Mouse (Mus musculus): ENCODE measurements around the gene Rasgef1a. TPM values are rescaled to one million over a fixed set of nuclear protein-coding genes. Genes with fewer than 3 reads are reported as not detected.

Rasgef1a gene
- polyA plus RNA-seq, 1 experiment from 2014 or later = 1.4 TPM

GRCm38 (mm10) chr6:117991297-117991696 lies 19.9 kb upstream of the Rasgef1a start:
- H3K27me3 ChIP-seq (ENCODE audit: insufficient read depth, low read length) = no peaks in the 10 kb centered on the region
- no peak for TF ChIP-seq CTCF (IDR thresholded peaks at IDR 0.05; ENCODE audit: low read depth)
- 76% methylated on average over 7 of the region's 7 CpGs for WGBS

GRCm38 (mm10) chr6:117991928-117992327 lies 19.3 kb upstream of the Rasgef1a start:
- Histone ChIP-seq H3K9me3 (replicated peaks; ENCODE audit: low read length) (no peaks in the 10 kb centered on the region), H3K4me1 (replicated peaks; ENCODE audit: insufficient read depth, low read length) (no peaks in the 10 kb centered on the region), H3K27me3 (ENCODE audit: insufficient read depth, low read length) (no peaks in the 10 kb centered on the region), H3K4me2 (ENCODE audit: low read length) (no peak overlapping the region), H3K27ac (no peak overlapping the region), H3K9ac (ENCODE audit: low read depth, low read length) (no peak overlapping the region), H3K36me3 (ENCODE audit: insufficient read depth, low read length) (no peaks in the 10 kb centered on the region), H3K4me3 (replicated peaks; ENCODE audit: low read depth, low read length) (no peak overlapping the region)
- DNase-seq (ENCODE audit: low spot score) (no peak), ATAC-seq (replicated peaks; ENCODE audit: low FRiP score, low read depth) (no peak)
- 71% methylated on average over 8 of the region's 8 CpGs for WGBS
- TF ChIP-seq CTCF (IDR thresholded peaks at IDR 0.05; ENCODE audit: low read depth) = no peak

More at GRCm38 (mm10) chr6:117991297-117991696, 19.9 kb upstream of the Rasgef1a start:
- DNase-seq (ENCODE audit: low spot score) = no peak
- H3K36me3 ChIP-seq (ENCODE audit: insufficient read depth, low read length) = no peaks in the 10 kb centered on the region
- no peaks in the 10 kb centered on the region for H3K9me3 ChIP-seq (replicated peaks; ENCODE audit: low read length)
- H3K4me1 ChIP-seq (replicated peaks; ENCODE audit: insufficient read depth, low read length) = no peaks in the 10 kb centered on the region
- ATAC-seq (replicated peaks; ENCODE audit: low FRiP score, low read depth) = no peak
- H3K9ac ChIP-seq (ENCODE audit: low read depth, low read length) = no peak overlapping the region
- no peak overlapping the region for H3K4me2 ChIP-seq (ENCODE audit: low read length)
- H3K4me3 ChIP-seq (replicated peaks; ENCODE audit: low read depth, low read length) = no peak overlapping the region
- no peak overlapping the region for H3K27ac ChIP-seq

DNA sequence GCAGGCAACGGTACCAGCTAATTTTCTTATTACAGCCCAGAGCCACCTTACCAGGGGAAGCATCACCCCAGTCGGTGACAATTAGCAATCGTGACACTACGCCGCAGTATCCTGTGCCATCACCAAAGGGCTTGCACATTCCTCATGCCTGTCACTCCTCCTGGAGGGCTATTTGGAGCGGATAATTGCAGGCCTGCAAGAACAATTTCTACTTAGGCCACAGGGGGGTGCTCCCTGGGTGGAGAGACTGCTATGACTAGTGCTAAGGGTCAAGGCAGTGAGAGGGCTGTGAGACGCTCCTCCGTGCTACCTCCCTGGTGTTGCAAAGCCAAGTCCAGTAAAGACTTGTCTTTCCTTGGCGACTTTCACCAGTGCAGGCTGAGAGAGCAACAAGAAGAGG lies 16.1 kb upstream of the Rasgef1a start:
- no peaks in the 10 kb centered on the region for H3K4me1 ChIP-seq (replicated peaks; ENCODE audit: insufficient read depth, low read length)
- H3K9ac ChIP-seq (ENCODE audit: low read depth, low read length) = no peak overlapping the region
- no peak overlapping the region for H3K4me3 ChIP-seq (replicated peaks; ENCODE audit: low read depth, low read length)
- DNase-seq (ENCODE audit: low spot score) (peak; percentile 21), ATAC-seq (replicated peaks; ENCODE audit: low FRiP score, low read depth) (no peak)
- peak; percentile 48 for TF ChIP-seq CTCF (IDR thresholded peaks at IDR 0.05; ENCODE audit: low read depth)
- no peaks in the 10 kb centered on the region for H3K36me3 ChIP-seq (ENCODE audit: insufficient read depth, low read length)
- no peaks in the 10 kb centered on the region for H3K27me3 ChIP-seq (ENCODE audit: insufficient read depth, low read length)
- WGBS = 38% methylated on average over 9 of the region's 9 CpGs
- H3K4me2 ChIP-seq (ENCODE audit: low read length) = no peak overlapping the region
- H3K9me3 ChIP-seq (replicated peaks; ENCODE audit: low read length) = no peaks in the 10 kb centered on the region
- no peak overlapping the region for H3K27ac ChIP-seq

- WGBS = 27% methylated on average over 3 of the region's 3 CpGs
- no peaks in the 10 kb centered on the region for H3K4me1 ChIP-seq (replicated peaks; ENCODE audit: insufficient read depth, low read length)
- no peak for ATAC-seq (replicated peaks; ENCODE audit: low FRiP score, low read depth)
- no peak overlapping the region for H3K4me2 ChIP-seq (ENCODE audit: low read length)
- no peak for TF ChIP-seq CTCF (IDR thresholded peaks at IDR 0.05; ENCODE audit: low read depth)
- no peaks in the 10 kb centered on the region for H3K9me3 ChIP-seq (replicated peaks; ENCODE audit: low read length)
- no peak overlapping the region for H3K9ac ChIP-seq (ENCODE audit: low read depth, low read length)
- peak; percentile 6 for DNase-seq (ENCODE audit: low spot score)
- H3K4me3 ChIP-seq (replicated peaks; ENCODE audit: low read depth, low read length) = no peak overlapping the region
- H3K27ac ChIP-seq = no peak overlapping the region
- no peaks in the 10 kb centered on the region for H3K36me3 ChIP-seq (ENCODE audit: insufficient read depth, low read length)
- no peaks in the 10 kb centered on the region for H3K27me3 ChIP-seq (ENCODE audit: insufficient read depth, low read length)
Observed at GRCm38 (mm10) chr6:118001272-118001671, 10.0 kb upstream of the Rasgef1a start.

GRCm38 (mm10) chr6:118007302-118007701 lies 3.9 kb upstream of the Rasgef1a start:
- Histone ChIP-seq H3K27ac (no peak overlapping the region), H3K4me1 (replicated peaks; ENCODE audit: insufficient read depth, low read length) (peaks cover 3% of the 10 kb centered on the region; the same call in 1 of the 2 replicates), H3K4me3 (replicated peaks; ENCODE audit: low read depth, low read length) (no peak overlapping the region), H3K9me3 (replicated peaks; ENCODE audit: low read length) (no peaks in the 10 kb centered on the region), H3K36me3 (ENCODE audit: insufficient read depth, low read length) (no peaks in the 10 kb centered on the region), H3K9ac (ENCODE audit: low read depth, low read length) (no peak overlapping the region), H3K27me3 (ENCODE audit: insufficient read depth, low read length) (peaks cover 21% of the 10 kb centered on the region), H3K4me2 (ENCODE audit: low read length) (no peak overlapping the region)
- peak; percentile 60 for TF ChIP-seq CTCF (IDR thresholded peaks at IDR 0.05; ENCODE audit: low read depth)
- 50% methylated on average over 5 of the region's 5 CpGs for WGBS
- no peak for DNase-seq (ENCODE audit: low spot score)
- no peak for ATAC-seq (replicated peaks; ENCODE audit: low FRiP score, low read depth)

- Histone ChIP-seq H3K27me3 (ENCODE audit: insufficient read depth, low read length) (peaks cover 22% of the 10 kb centered on the region), H3K27ac (no peak overlapping the region), H3K9me3 (replicated peaks; ENCODE audit: low read length) (no peaks in the 10 kb centered on the region), H3K9ac (ENCODE audit: low read depth, low read length) (no peak overlapping the region), H3K4me3 (replicated peaks; ENCODE audit: low read depth, low read length) (no peak overlapping the region), H3K4me1 (replicated peaks; ENCODE audit: insufficient read depth, low read length) (peaks cover 3% of the 10 kb centered on the region; the same call in 1 of the 2 replicates), H3K36me3 (ENCODE audit: insufficient read depth, low read length) (no peaks in the 10 kb centered on the region), H3K4me2 (ENCODE audit: low read length) (no peak overlapping the region)
- DNase-seq (ENCODE audit: low spot score) (no peak), ATAC-seq (replicated peaks; ENCODE audit: low FRiP score, low read depth) (no peak)
- WGBS = 77% methylated on average over 4 of the region's 4 CpGs
- TF ChIP-seq CTCF (IDR thresholded peaks at IDR 0.05; ENCODE audit: low read depth) = no peak
Observed at GRCm38 (mm10) chr6:118007843-118008539, 3.2 kb upstream of the Rasgef1a start.
